Mouse (Mus musculus) ES-Bruce4 (cell line): ENCODE measurements around the gene Pstpip1.

Experiments
- CTCF ChIP-seq: IDR thresholded peaks from one replicate; pipeline ENCODE4 v1.8.1; 2011; ENCODE audit warnings: low read depth, low read length
- POLR2A ChIP-seq: IDR thresholded peaks from one replicate; pipeline ENCODE4 v1.8.1; 2011; ENCODE audit warnings: low read length; ENCODE audit not compliant: insufficient read depth

DNA sequence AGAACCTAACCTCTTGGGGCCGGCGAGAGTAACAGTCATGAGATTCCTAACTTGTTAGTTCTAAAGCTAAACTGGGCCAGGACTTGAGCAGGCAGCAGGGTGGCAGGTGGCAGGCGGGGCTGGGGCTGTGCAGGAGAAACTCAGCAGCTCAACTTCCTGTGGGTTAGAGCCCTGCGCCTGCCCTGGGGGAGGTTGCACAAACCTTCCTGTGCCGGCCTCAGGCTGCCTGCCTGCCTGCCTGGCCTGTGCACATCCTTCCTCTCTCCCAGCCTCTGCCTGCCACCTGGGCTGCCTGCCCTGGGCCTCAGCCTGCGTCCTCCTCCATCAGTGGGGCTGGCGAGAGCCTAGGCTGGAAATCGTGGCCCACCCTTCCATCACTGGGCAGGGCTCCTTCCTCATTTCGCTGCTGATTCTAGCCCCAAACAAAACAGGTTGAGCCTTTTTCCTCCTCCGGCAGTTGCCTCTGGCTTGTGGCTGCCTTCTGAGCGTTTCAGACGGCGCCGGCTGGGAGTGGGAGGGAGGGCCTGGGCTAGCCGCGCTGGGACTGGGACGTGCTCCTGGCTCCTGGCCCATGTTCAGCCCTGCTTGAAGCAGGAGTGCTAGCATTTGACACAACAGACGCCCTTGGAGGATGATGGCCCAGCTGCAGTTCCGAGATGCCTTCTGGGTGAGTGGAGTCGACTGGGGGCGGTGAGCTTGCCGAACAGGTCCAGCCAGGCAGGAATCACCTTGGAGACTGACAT lies at the start of gene Pstpip1:
- no peak for TF ChIP-seq CTCF
- no peak for TF ChIP-seq POLR2A
